Mouse (Mus musculus): ENCODE measurements around the gene Mark3. TPM values are rescaled to one million over a fixed set of nuclear protein-coding genes. Genes with fewer than 3 reads are reported as not detected.
"Not testable (repeated sequence)": the region's sequence is repeated elsewhere in the genome, so short reads cannot be mapped to it uniquely, and the experiment has no call there.

Mark3 gene
- polyA plus RNA-seq, 1 experiment from 2014 or later = 25.8 TPM

- Histone ChIP-seq H3K9me3 (ENCODE audit: low read length) (no peaks in the 10 kb centered on the region), H3K36me3 (ENCODE audit: insufficient read depth, low read length) (peaks cover 14% of the 10 kb centered on the region; the same call in 1 of the 2 replicates), H3K4me3 (ENCODE audit: low read depth, low read length) (no peak overlapping the region), H3K27ac (ENCODE audit: low read length) (no peak overlapping the region), H3K9ac (replicated peaks; ENCODE audit: low read depth) (no peak overlapping the region), H3K27me3 (replicated peaks; ENCODE audit: insufficient read depth, low read length) (no peaks in the 10 kb centered on the region), H3K4me2 (replicated peaks; ENCODE audit: low read depth, low read length) (no peak overlapping the region), H3K4me1 (ENCODE audit: insufficient read depth, low read depth, low read length) (no peaks in the 10 kb centered on the region)
- TF ChIP-seq EP300 (IDR thresholded peaks at IDR 0.05) = no peak
- TF ChIP-seq CTCF (IDR thresholded peaks at IDR 0.05) = peak; percentile 87
- WGBS = 44% methylated on average over 6 of the region's 6 CpGs
- DNase-seq (ENCODE audit: low spot score) (peak; percentile 61), ATAC-seq (peak; percentile 67)
Observed at GRCm38 (mm10) chr12:111648061-111648645, 73.8 kb downstream of the Mark3 start.

- Histone ChIP-seq H3K36me3 (ENCODE audit: insufficient read depth, low read length) (peaks cover 22% of the 10 kb centered on the region), H3K4me2 (replicated peaks; ENCODE audit: low read depth, low read length) (no peak overlapping the region), H3K4me1 (ENCODE audit: insufficient read depth, low read depth, low read length) (no peaks in the 10 kb centered on the region), H3K9me3 (ENCODE audit: low read length) (no peaks in the 10 kb centered on the region), H3K4me3 (ENCODE audit: low read depth, low read length) (no peak overlapping the region), H3K27me3 (replicated peaks; ENCODE audit: insufficient read depth, low read length) (no peaks in the 10 kb centered on the region), H3K9ac (replicated peaks; ENCODE audit: low read depth) (no peak overlapping the region), H3K27ac (ENCODE audit: low read length) (no peak overlapping the region)
- DNase-seq (ENCODE audit: low spot score) (no peak), ATAC-seq (no peak)
- 87% methylated on average over 3 of the region's 3 CpGs for WGBS
- TF ChIP-seq CTCF (IDR thresholded peaks at IDR 0.05) (no peak), EP300 (IDR thresholded peaks at IDR 0.05) (no peak)
Observed at GRCm38 (mm10) chr12:111652953-111653352, 78.6 kb downstream of the Mark3 start.

GRCm38 (mm10) chr12:111653434-111653833 is 79.1 kb downstream of the Mark3 start:
- Histone ChIP-seq H3K4me2 (replicated peaks; ENCODE audit: low read depth, low read length) (no peak overlapping the region), H3K9me3 (ENCODE audit: low read length) (no peaks in the 10 kb centered on the region), H3K27ac (ENCODE audit: low read length) (no peak overlapping the region), H3K27me3 (replicated peaks; ENCODE audit: insufficient read depth, low read length) (no peaks in the 10 kb centered on the region), H3K36me3 (ENCODE audit: insufficient read depth, low read length) (peaks cover 22% of the 10 kb centered on the region), H3K9ac (replicated peaks; ENCODE audit: low read depth) (no peak overlapping the region), H3K4me3 (ENCODE audit: low read depth, low read length) (no peak overlapping the region), H3K4me1 (ENCODE audit: insufficient read depth, low read depth, low read length) (no peaks in the 10 kb centered on the region)
- TF ChIP-seq CTCF (IDR thresholded peaks at IDR 0.05) = peak; percentile 91
- no peak for TF ChIP-seq EP300 (IDR thresholded peaks at IDR 0.05)
- ATAC-seq (peak; percentile 54; the same call in 1 of the 2 replicates), DNase-seq (ENCODE audit: low spot score) (peak; percentile 86)
- WGBS = 30% methylated on average over 3 of the region's 3 CpGs

- TF ChIP-seq EP300 (IDR thresholded peaks at IDR 0.05) (no peak), CTCF (IDR thresholded peaks at IDR 0.05) (no peak)
- no peak overlapping the region for H3K27ac ChIP-seq (ENCODE audit: low read length)
- H3K9me3 ChIP-seq (ENCODE audit: low read length) = no peaks in the 10 kb centered on the region
- no peak overlapping the region for H3K4me2 ChIP-seq (replicated peaks; ENCODE audit: low read depth, low read length)
- no peaks in the 10 kb centered on the region for H3K27me3 ChIP-seq (replicated peaks; ENCODE audit: insufficient read depth, low read length)
- H3K9ac ChIP-seq (replicated peaks; ENCODE audit: low read depth) = no peak overlapping the region
- H3K4me3 ChIP-seq (ENCODE audit: low read depth, low read length) = no peak overlapping the region
- 90% methylated on average over 11 of the region's 11 CpGs for WGBS
- no peak for ATAC-seq
- no peaks in the 10 kb centered on the region for H3K4me1 ChIP-seq (ENCODE audit: insufficient read depth, low read depth, low read length)
- DNase-seq (ENCODE audit: low spot score) = no peak
- H3K36me3 ChIP-seq (ENCODE audit: insufficient read depth, low read length) = peaks cover 17% of the 10 kb centered on the region
Observed at GRCm38 (mm10) chr12:111655695-111656094, 81.4 kb downstream of the Mark3 start.

GRCm38 (mm10) chr12:111659331-111659730 is 85.0 kb downstream of the Mark3 start:
- Histone ChIP-seq H3K4me1 (ENCODE audit: insufficient read depth, low read depth, low read length) (peaks cover 8% of the 10 kb centered on the region; the same call in 1 of the 2 replicates), H3K4me3 (ENCODE audit: low read depth, low read length) (no peak overlapping the region), H3K36me3 (ENCODE audit: insufficient read depth, low read length) (peaks cover 8% of the 10 kb centered on the region), H3K9me3 (ENCODE audit: low read length) (no peaks in the 10 kb centered on the region), H3K9ac (replicated peaks; ENCODE audit: low read depth) (no peak overlapping the region), H3K27ac (ENCODE audit: low read length) (no peak overlapping the region), H3K27me3 (replicated peaks; ENCODE audit: insufficient read depth, low read length) (no peaks in the 10 kb centered on the region), H3K4me2 (replicated peaks; ENCODE audit: low read depth, low read length) (no peak overlapping the region)
- no peak for ATAC-seq
- no peak for DNase-seq (ENCODE audit: low spot score)
- WGBS = 94% methylated on average over 4 of the region's 4 CpGs
- no peak for TF ChIP-seq EP300 (IDR thresholded peaks at IDR 0.05)
- no peak for TF ChIP-seq CTCF (IDR thresholded peaks at IDR 0.05)

- no peaks in the 10 kb centered on the region for H3K27me3 ChIP-seq (replicated peaks; ENCODE audit: insufficient read depth, low read length)
- ATAC-seq = no peak
- H3K27ac ChIP-seq (ENCODE audit: low read length) = no peak overlapping the region
- no peak for DNase-seq (ENCODE audit: low spot score)
- no peak overlapping the region for H3K9ac ChIP-seq (replicated peaks; ENCODE audit: low read depth)
- TF ChIP-seq EP300 (IDR thresholded peaks at IDR 0.05) (no peak), CTCF (IDR thresholded peaks at IDR 0.05) (no peak)
- H3K36me3 ChIP-seq (ENCODE audit: insufficient read depth, low read length) = peaks cover 1% of the 10 kb centered on the region
- no peaks in the 10 kb centered on the region for H3K9me3 ChIP-seq (ENCODE audit: low read length)
- peaks cover 13% of the 10 kb centered on the region; the same call in 1 of the 2 replicates for H3K4me1 ChIP-seq (ENCODE audit: insufficient read depth, low read depth, low read length)
- H3K4me2 ChIP-seq (replicated peaks; ENCODE audit: low read depth, low read length) = no peak overlapping the region
- H3K4me3 ChIP-seq (ENCODE audit: low read depth, low read length) = no peak overlapping the region
- WGBS = 94% methylated on average over 1 of the region's 1 CpGs
Observed at GRCm38 (mm10) chr12:111660628-111661027, 86.3 kb downstream of the Mark3 start.

GRCm38 (mm10) chr12:111661554-111661953 is 87.2 kb downstream of the Mark3 start:
- WGBS = 97% methylated on average over 11 of the region's 11 CpGs
- H3K4me2 ChIP-seq (replicated peaks; ENCODE audit: low read depth, low read length); H3K9ac ChIP-seq (replicated peaks; ENCODE audit: low read depth); ATAC-seq; H3K9me3 ChIP-seq (ENCODE audit: low read length); DNase-seq (ENCODE audit: low spot score); H3K4me3 ChIP-seq (ENCODE audit: low read depth, low read length); H3K27ac ChIP-seq (ENCODE audit: low read length); H3K27me3 ChIP-seq (replicated peaks; ENCODE audit: insufficient read depth, low read length); H3K36me3 ChIP-seq (ENCODE audit: insufficient read depth, low read length): not testable (repeated sequence)
- H3K4me1 ChIP-seq (ENCODE audit: insufficient read depth, low read depth, low read length) = peaks cover 13% of the 10 kb centered on the region; the same call in 1 of the 2 replicates
